Mouse (Mus musculus) Patski (cell line): ENCODE measurements at regions not wholly inside any gene's neighbourhood (a gene's known extent, or its start where the extent isn't known, plus 50 kb on each side); places are given as distances from the start of the nearest gene placed in this dataset.

Experiments
- ATAC-seq: fragments of 100-300 bp; one replicate; pipeline ENCODE4 v1.8.0; 2021
- CTCF ChIA-PET: fragments of 350-600 bp; sonication (Branson Sonifier 250); formaldehyde crosslinking; loops from one replicate; lab custom pipeline; 2022; ENCODE audit warnings: inconsistent platforms; lab: Charles Lee
- POLR2A ChIA-PET: fragments of 350-600 bp; sonication (Branson Sonifier 250); formaldehyde crosslinking; loops from one replicate; lab custom pipeline; 2022; ENCODE audit warnings: antibody characterized with exemption, inconsistent platforms; lab: Charles Lee
- DNase-seq: peaks from one replicate; pipeline ENCODE4 v3.0.0-alpha.2; 2011; ENCODE audit warnings: low read depth, low spot score
- H3K27me3 ChIP-seq: fragments of 371-371 bp; one replicate; pipeline ENCODE4 v1.5.1; 2021
- CTCF ChIP-seq: fragments of 100-300 bp; IDR thresholded peaks from one replicate; pipeline ENCODE4 v1.5.1; 2021
- in situ Hi-C: fragments of 300-500 bp; cut with MboI; formaldehyde crosslinking; loops from 3 replicates; pipeline ENCODE4 v1.11.1; 2018; ENCODE audit warnings: low pct_unique_long_range_greater_than_20kb, mixed read lengths

DNA sequence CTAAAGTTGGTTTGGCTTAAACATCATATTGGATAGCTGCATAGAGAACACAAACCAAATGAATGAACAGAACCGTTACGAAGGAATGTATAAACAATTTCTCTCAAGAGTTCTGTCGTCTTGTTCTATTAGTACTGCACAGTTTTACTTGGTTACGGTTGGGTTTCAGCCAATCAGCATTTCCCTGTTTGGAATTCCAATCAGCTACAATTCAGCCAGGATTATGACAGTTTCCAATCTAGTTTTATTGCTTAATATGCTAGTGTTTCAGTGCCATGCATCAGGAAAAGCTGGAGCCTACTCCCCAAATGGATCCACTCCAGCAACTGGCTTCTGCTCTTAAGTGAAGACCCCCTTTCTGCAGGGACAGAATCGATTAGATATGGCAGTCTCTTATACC, 571.0 kb upstream of the Tenm2 start:
- no peaks in the 10 kb centered on the region for H3K27me3 ChIP-seq
- DNase-seq, result no peak
- no peak for ATAC-seq
- in situ Hi-C loops, result no loop called here
- POLR2A ChIA-PET, result no interaction called here
- CTCF ChIA-PET, result no interaction called here
- TF ChIP-seq CTCF, result no peak

DNA sequence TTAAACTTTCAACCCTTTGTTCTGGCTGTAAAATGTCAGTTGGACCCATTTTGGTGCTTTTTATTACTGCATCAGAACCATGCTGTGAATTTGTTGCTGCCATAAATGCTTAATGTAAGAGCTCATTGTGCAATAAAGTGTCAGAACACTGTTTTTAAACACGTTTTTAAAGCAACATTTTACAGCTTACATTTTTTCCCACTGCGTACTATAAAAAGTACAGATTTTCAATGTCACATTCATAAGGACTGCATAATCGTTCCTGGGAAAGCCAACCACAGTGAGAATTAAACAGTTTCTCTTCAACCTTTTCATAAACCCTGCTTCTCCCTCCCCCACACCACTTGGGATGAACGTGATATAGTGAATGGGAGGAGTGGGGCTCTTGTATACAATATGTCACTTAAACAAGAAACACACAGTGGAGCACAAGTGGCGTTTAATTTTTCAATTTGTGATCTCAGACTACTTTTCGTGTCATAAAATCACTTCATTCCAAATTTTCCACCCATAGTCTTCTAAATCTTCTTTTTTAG, 563.1 kb upstream of the Tenm2 start:
- no peak for TF ChIP-seq CTCF
- in situ Hi-C loops, result no loop called here
- ATAC-seq (no peak), DNase-seq (no peak)
- H3K27me3 ChIP-seq, result no peaks in the 10 kb centered on the region
- ChIA-PET CTCF (no interaction called here), POLR2A (no interaction called here)

GRCm38 (mm10) chr11:37772481-37773089, 536.8 kb upstream of the Tenm2 start:
- in situ Hi-C loops, result no loop called here
- ChIA-PET POLR2A (no interaction called here), CTCF (no interaction called here)
- no peak for TF ChIP-seq CTCF
- no peaks in the 10 kb centered on the region for H3K27me3 ChIP-seq
- DNase-seq (no peak), ATAC-seq (no peak)

DNA sequence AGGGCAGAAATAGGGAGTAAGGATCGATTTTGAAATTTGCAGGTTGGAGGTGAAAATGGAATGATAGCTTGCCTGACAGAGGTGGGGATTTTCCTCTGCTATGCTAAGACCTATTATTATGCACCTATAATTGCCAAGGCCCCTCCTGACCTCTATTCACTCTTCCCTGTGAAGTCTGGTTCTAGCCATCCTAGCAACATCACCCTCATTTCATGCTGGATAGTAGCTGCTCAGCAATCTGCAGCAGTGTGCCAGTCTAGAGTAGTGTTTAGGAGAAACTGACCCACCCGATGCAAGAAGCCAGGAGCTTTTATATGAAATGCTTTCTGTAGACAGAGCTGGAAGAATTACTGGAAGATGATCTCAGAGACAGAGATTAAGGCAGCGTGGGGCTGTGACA, 535.1 kb upstream of the Tenm2 start:
- ATAC-seq, result no peak
- no peaks in the 10 kb centered on the region for H3K27me3 ChIP-seq
- TF ChIP-seq CTCF, result no peak
- no peak for DNase-seq
- in situ Hi-C loops, result no loop called here
- CTCF ChIA-PET, result no interaction called here
- POLR2A ChIA-PET, result no interaction called here

DNA sequence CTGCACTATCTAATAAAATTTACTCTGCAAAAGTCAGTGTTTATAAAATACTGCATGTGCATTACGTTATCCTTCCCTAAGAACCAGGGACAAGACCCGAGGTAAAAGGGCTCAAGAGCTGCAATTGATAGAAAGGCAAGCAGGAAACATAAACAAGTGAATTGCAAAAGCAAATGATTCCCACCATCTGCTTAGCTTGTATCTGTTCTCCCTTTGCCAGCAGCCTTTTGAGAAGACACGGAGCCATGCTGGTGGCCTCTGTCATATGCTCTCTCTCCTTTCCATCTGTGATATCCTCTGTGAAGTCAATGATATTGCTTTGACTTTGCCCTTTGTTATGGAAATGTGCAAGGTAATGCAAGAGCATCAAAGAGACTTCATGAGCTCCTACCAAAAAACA, 532.4 kb upstream of the Tenm2 start:
- no peaks in the 10 kb centered on the region for H3K27me3 ChIP-seq
- no peak for TF ChIP-seq CTCF
- CTCF ChIA-PET, result interaction anchor here (1.2 kb wide), 1 partner anchor 25 kb away, joined by 3 read pairs; no protein-coding TSS in a partner anchor
- DNase-seq (no peak), ATAC-seq (no peak)
- in situ Hi-C loops, result no loop called here
- POLR2A ChIA-PET, result no interaction called here

DNA sequence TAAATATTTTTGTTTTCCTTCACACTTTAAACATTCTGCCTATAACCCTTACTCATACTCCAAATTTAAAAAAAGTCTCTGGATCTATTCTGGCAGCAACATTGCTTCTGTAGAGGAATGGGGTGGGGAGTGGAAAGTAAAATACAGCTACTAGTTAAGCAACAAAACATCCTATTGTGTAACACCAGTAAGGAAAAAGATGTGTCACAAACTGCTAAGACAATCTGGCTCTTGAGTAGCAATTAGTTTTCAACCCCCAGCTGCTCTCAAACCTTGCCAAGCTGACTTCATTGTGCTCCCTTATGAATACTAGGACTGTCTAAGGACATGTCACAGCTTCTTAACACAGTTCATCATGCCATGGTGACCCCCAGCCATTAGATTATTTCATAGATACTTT, 500.2 kb upstream of the Tenm2 start:
- in situ Hi-C loops, result no loop called here
- POLR2A ChIA-PET, result no interaction called here
- no peak for DNase-seq
- ATAC-seq, result no peak
- no peak for TF ChIP-seq CTCF
- CTCF ChIA-PET, result no interaction called here
- H3K27me3 ChIP-seq, result no peaks in the 10 kb centered on the region

- no peaks in the 10 kb centered on the region for H3K27me3 ChIP-seq
- CTCF ChIA-PET, result interaction anchor here (1.0 kb wide), 1 partner anchor 16 kb away, joined by 3 read pairs; no protein-coding TSS in a partner anchor
- POLR2A ChIA-PET, result no interaction called here
- in situ Hi-C loops, result no loop called here
- no peak for TF ChIP-seq CTCF
- DNase-seq, result no peak
- ATAC-seq, result no peak
Observed at GRCm38 (mm10) chr11:37735501-37735900, 499.7 kb upstream of the Tenm2 start.

DNA sequence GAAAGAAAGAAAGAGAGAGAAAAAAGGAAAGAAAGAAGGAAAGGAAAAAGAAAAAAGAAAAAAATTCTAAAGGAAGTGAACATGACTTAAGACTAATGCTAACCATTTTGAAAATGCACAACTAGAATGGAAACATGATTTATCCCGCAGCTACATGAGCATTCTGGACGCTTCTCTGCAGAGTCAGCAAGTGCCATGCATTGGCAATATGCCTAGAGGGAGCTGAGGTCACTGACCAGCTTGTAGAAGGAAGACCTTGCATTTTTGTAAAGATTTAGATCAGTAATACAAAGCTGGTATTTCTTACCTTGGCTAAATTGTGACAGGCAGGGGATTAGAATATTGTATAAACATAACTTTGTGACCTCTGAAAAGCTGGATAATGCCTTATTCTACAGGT, 461.2 kb upstream of the Tenm2 start:
- TF ChIP-seq CTCF, result no peak
- in situ Hi-C loops, result no loop called here
- ATAC-seq, result no peak
- CTCF ChIA-PET, result no interaction called here
- no peak for DNase-seq
- POLR2A ChIA-PET, result no interaction called here
- no peaks in the 10 kb centered on the region for H3K27me3 ChIP-seq

GRCm38 (mm10) chr11:37678484-37679193, 442.9 kb upstream of the Tenm2 start:
- in situ Hi-C loops, result no loop called here
- ChIA-PET CTCF (interaction anchor here (1.1 kb wide), 1 partner anchor 12 kb away, joined by 3 read pairs; no protein-coding TSS in a partner anchor), POLR2A (no interaction called here)
- DNase-seq (no peak), ATAC-seq (no peak)
- TF ChIP-seq CTCF, result no peak
- H3K27me3 ChIP-seq, result peaks cover 3% of the 10 kb centered on the region

DNA sequence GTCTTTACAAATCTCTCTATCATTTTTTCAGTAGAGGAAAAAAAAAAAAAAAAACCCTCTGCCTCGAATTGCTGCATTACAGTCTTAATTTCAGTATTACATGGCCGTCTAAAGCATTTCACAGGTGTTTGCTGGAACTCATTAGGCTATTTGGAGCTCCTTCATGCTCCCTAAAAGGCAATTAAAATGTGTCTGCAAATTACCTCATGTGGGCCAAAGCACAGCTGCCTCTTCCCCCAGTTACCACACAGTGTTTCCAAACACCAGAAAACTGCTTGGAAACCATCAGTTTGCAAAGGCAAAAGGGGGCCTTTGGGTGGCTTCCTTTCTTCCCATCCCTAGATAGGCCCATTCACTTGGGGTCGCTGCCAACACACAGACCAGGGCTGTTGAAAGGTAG, 435.6 kb upstream of the Tenm2 start:
- TF ChIP-seq CTCF, result no peak
- POLR2A ChIA-PET, result interaction anchor here (0.7 kb wide), 1 partner anchor 871 kb away, joined by 7 read pairs; no protein-coding TSS in a partner anchor

DNA sequence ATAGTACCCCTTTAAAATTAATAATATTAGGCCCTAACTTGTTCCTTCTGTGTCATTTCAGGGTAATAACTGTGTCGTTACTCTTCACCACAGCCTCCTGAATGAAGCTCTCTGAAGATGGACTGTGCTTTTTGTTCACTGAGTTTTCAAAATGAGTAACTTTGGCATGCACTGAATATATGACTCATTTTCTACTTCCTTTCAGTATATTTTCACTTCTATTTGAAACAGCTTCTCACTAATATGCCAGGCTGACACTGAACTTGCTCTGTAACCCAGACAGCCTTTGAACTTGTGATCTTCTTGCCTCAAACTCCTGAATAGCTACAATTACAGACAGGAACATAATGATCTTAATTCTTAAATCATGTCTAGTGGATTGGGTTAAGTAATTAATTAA, 431.2 kb upstream of the Tenm2 start:
- CTCF ChIA-PET, result interaction anchor here (1.1 kb wide), 1 partner anchor 12 kb away, joined by 3 read pairs; no protein-coding TSS in a partner anchor
- TF ChIP-seq CTCF, result no peak
- DNase-seq (no peak), ATAC-seq (no peak)
- in situ Hi-C loops, result no loop called here
- H3K27me3 ChIP-seq, result no peaks in the 10 kb centered on the region
- POLR2A ChIA-PET, result no interaction called here

More for the DNA sequence above, 435.6 kb upstream of the Tenm2 start:
- peaks cover under 1% of the 10 kb centered on the region for H3K27me3 ChIP-seq
- CTCF ChIA-PET, result no interaction called here
- no peak for ATAC-seq
- in situ Hi-C loops, result no loop called here
- DNase-seq, result no peak
